ENCODE assay signal across 8 mouse cellular contexts in the genomic region with DNA sequence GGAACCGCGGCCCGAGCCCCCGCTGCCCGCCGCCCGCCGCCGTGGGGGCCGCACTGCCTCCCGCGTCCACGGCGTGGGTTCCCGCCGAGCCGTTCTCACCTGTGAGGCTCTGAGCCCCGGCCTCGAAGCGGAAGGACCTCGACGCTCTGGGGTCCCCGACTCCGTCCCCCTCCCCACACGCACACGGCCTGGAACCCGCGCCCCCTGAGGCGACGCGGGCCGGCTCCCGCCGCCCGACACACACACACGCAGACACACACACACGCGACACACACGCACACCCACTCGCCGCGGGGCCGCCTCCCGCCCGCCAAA. TPM values are rescaled to one million over a fixed set of nuclear protein-coding genes. Genes with fewer than 3 reads are reported as not detected.
DNase-seq lines count a peak whose midpoint lies in the region; ATAC-seq and TF ChIP-seq lines count a peak whose summit lies in the region.

No protein-coding gene starts in this region.

- no peaks in the 10 kb centered on the region for H3K9me3 ChIP-seq in forebrain, embryonic 16.5 days (ENCODE audit: control insufficient read depth, low read length)
- H3K9me3 ChIP-seq in midbrain, embryonic 10.5 days (replicated peaks): no peaks in the 10 kb centered on the region

- peak overlapping the region; percentile 89 for H3K4me3 ChIP-seq in kidney, adult 2 months (ENCODE audit: insufficient read depth, low read depth, low read length)
- peak overlapping the region; percentile 95 for H3K4me3 ChIP-seq in forebrain, embryonic 16.5 days (replicated peaks; ENCODE audit: low read length)
- H3K4me3 ChIP-seq in midbrain, embryonic 10.5 days: peak overlapping the region; percentile 92

- H3K4me2 ChIP-seq in forebrain, embryonic 16.5 days (ENCODE audit: low read length): peak overlapping the region; percentile 64

- peaks cover 3% of the 10 kb centered on the region; the same call in 1 of the 2 replicates for H3K4me1 ChIP-seq in kidney, adult 2 months (ENCODE audit: control insufficient read depth, insufficient read depth, low read length)
- peaks cover 14% of the 10 kb centered on the region for H3K4me1 ChIP-seq in forebrain, embryonic 16.5 days (replicated peaks; ENCODE audit: control insufficient read depth, insufficient read depth, low read length)
- peaks cover 16% of the 10 kb centered on the region for H3K4me1 ChIP-seq in midbrain, embryonic 10.5 days

- intact Hi-C loops in left cerebral cortex, postnatal 4 days (cut with DNase I): loop anchor here (5.0 kb wide), 1 partner anchor 46 kb away; the partner anchor contains the start of gene Mrpl1

- no peaks in the 10 kb centered on the region for H3K36me3 ChIP-seq in kidney, adult 2 months (ENCODE audit: control insufficient read depth, insufficient read depth, low read length)
- H3K36me3 ChIP-seq in forebrain, embryonic 16.5 days (ENCODE audit: control insufficient read depth, insufficient read depth): no peaks in the 10 kb centered on the region
- H3K36me3 ChIP-seq in midbrain, embryonic 10.5 days: no peaks in the 10 kb centered on the region

- no peak for TF ChIP-seq CTCF in kidney, adult 2 months (conservative IDR thresholded peaks at IDR 0.05; ENCODE audit: insufficient read depth, insufficient read length, low read depth, low read length)

- 2% methylated on average over 45 of the region's 45 CpGs for WGBS in kidney, adult 2 months
- WGBS in forebrain, embryonic 16.5 days: 1% methylated on average over 40 of the region's 45 CpGs
- WGBS in midbrain, embryonic 10.5 days: under 1% methylated on average over 44 of the region's 45 CpGs

- peak overlapping the region; percentile 97 for H3K9ac ChIP-seq in forebrain, embryonic 16.5 days (replicated peaks; ENCODE audit: low read depth, low read length)

- no peak for TF ChIP-seq POLR2A in kidney, adult 2 months (IDR thresholded peaks at IDR 0.05; ENCODE audit: low read depth, low read length)

- peak overlapping the region; percentile 89 for H3K27ac ChIP-seq in kidney, adult 2 months (ENCODE audit: insufficient read depth, low read depth, low read length)
- peak overlapping the region; percentile 99 for H3K27ac ChIP-seq in forebrain, embryonic 16.5 days (ENCODE audit: low read length)
- peak overlapping the region; percentile 99 for H3K27ac ChIP-seq in midbrain, embryonic 10.5 days (replicated peaks)

- no peaks in the 10 kb centered on the region for H3K27me3 ChIP-seq in kidney, adult 2 months (replicated peaks; ENCODE audit: control insufficient read depth, insufficient read depth, low read length)
- H3K27me3 ChIP-seq in forebrain, embryonic 16.5 days (replicated peaks; ENCODE audit: control insufficient read depth, insufficient read depth, low read length): no peaks in the 10 kb centered on the region
- H3K27me3 ChIP-seq in midbrain, embryonic 10.5 days (ENCODE audit: low read depth, poor library complexity, severe bottlenecking): no peaks in the 10 kb centered on the region

- DNase-seq in kidney, adult 2 months: no peak
- no peak for DNase-seq in kidney, postnatal 25 days
- peak; percentile 64 for DNase-seq in Muller cell, postnatal 12 days (ENCODE audit: inconsistent ontology term)
- no peak for DNase-seq in midbrain, embryonic 10.5 days (ENCODE audit: low spot score)
- no peak for DNase-seq in left cerebral cortex, postnatal 4 days
- no peak for DNase-seq in kidney, adult 11 months

- ATAC-seq in forebrain, embryonic 16.5 days: peak; percentile 18
- no peak for ATAC-seq in megakaryocyte progenitor cell, adult 5-6 weeks (replicated peaks; ENCODE audit: poor library complexity)

RNA-seq across cellular contexts. Expression of gene Cnot6l, which starts 2.8 kb away (rescaled TPM):
- polyA plus RNA-seq in kidney, adult 2 months (2012; rRNA removed): 7.2 and 9.9 TPM in 2 replicates
- polyA plus RNA-seq in forebrain, embryonic 16.5 days (2015; fragmentation: Nextera tagmentation; extraction: Ambion mirVana): 13.9 and 16.7 TPM in 2 replicates
- 7.4 and 11.5 TPM in 2 replicates for polyA plus RNA-seq in midbrain, embryonic 10.5 days (2016; fragmentation: Nextera tagmentation; extraction: Ambion mirVana)
- total RNA-seq in left cerebral cortex, postnatal 4 days (2021): 10 to 100 TPM; 68.5 to 72.6 TPM
- 98.5 and 108 TPM in 2 replicates for total RNA-seq in megakaryocyte progenitor cell, adult 5-6 weeks (2015)
- total RNA-seq in megakaryocyte progenitor cell, adult 5-6 weeks (2017): 43.9 and 67.9 TPM in 2 replicates

RNA-seq across cellular contexts. Expression of gene Mrpl1, which starts 48.1 kb away (rescaled TPM):
- polyA plus RNA-seq in kidney, adult 2 months (2012; rRNA removed): 5.5 and 6.6 TPM in 2 replicates
- polyA plus RNA-seq in forebrain, embryonic 16.5 days (2015; fragmentation: Nextera tagmentation; extraction: Ambion mirVana): 16.9 and 20.7 TPM in 2 replicates
- polyA plus RNA-seq in midbrain, embryonic 10.5 days (2016; fragmentation: Nextera tagmentation; extraction: Ambion mirVana): 20.5 and 22.2 TPM in 2 replicates
- 10 to 100 TPM; 15.7 to 16.5 TPM for total RNA-seq in left cerebral cortex, postnatal 4 days (2021)
- total RNA-seq in megakaryocyte progenitor cell, adult 5-6 weeks (2015): 34.5 and 41.4 TPM in 2 replicates
- 48.3 and 69.1 TPM in 2 replicates for total RNA-seq in megakaryocyte progenitor cell, adult 5-6 weeks (2017)
